Mouse (Mus musculus) embryonic facial prominence, embryonic 14.5 days (tissue): ENCODE results near the gene Ssbp3. TPM values are rescaled to one million over a fixed set of nuclear protein-coding genes. Genes with fewer than 3 reads are reported as not detected.

Experiments used
- ATAC-seq: fragments of 200-750 bp; cut with Nextera tagmentation; 2 replicates; pipeline ENCODE4 v1.8.0; 2017; ENCODE audit warnings: low read depth, moderate number of reproducible peaks, moderate TSS enrichment
- DNase-seq: peaks from one replicate; pipeline ENCODE4 v3.0.0-alpha.2; 2015; ENCODE audit warnings: low spot score
- H3K27ac ChIP-seq: fragments of 300-500 bp; sonication (generic); replicated peaks from 2 replicates; pipeline ENCODE4 v1.5.1; 2014; ENCODE audit warnings: low read depth, mild to moderate bottlenecking, low read length, moderate library complexity
- H3K27me3 ChIP-seq: fragments of 300-500 bp; sonication (generic); replicated peaks from 2 replicates; pipeline ENCODE4 v1.6.1; 2014; ENCODE audit warnings: low read length; ENCODE audit not compliant: control insufficient read depth, insufficient read depth
- H3K36me3 ChIP-seq: fragments of 300-500 bp; sonication (generic); 2 replicates; pipeline ENCODE4 v1.6.1; 2014; ENCODE audit warnings: low read length, mixed read lengths; ENCODE audit not compliant: control insufficient read depth, insufficient read depth
- H3K4me1 ChIP-seq: fragments of 300-500 bp; sonication (generic); 2 replicates; pipeline ENCODE4 v1.6.1; 2014; ENCODE audit warnings: antibody characterized with exemption, low read length; ENCODE audit not compliant: control insufficient read depth, insufficient read depth
- H3K4me2 ChIP-seq: fragments of 300-500 bp; sonication (generic); 2 replicates; pipeline ENCODE4 v1.6.1; 2014; ENCODE audit warnings: low read depth, mild to moderate bottlenecking, low read length, moderate library complexity, mixed read lengths
- H3K4me3 ChIP-seq: fragments of 300-500 bp; sonication (generic); 2 replicates; pipeline ENCODE4 v1.5.1; 2014; ENCODE audit warnings: low read depth, mild to moderate bottlenecking, low read length
- H3K9ac ChIP-seq: fragments of 300-500 bp; sonication (generic); 2 replicates; pipeline ENCODE4 v1.6.1; 2014; ENCODE audit warnings: low read depth, mild to moderate bottlenecking, low read length, moderate library complexity, mixed read lengths
- H3K9me3 ChIP-seq: fragments of 300-500 bp; sonication (generic); 2 replicates; pipeline ENCODE4 v1.6.1; 2016; ENCODE audit warnings: low read length; ENCODE audit not compliant: control insufficient read depth
- WGBS: fragments of 180-500 bp; shearing (Covaris S2); extraction: QIAGEN DNeasy Blood & Tissue Kit; methylation state at CpG from one replicate; pipeline ENCODE4 v1.1.7; 2014; 5-methylcytosine and 5-hydroxymethylcytosine counted together
- polyA plus RNA-seq: library from polyadenylated mRNA; unstranded; fragments of >200 nt; fragmentation: Nextera tagmentation; extraction: Ambion mirVana; gene quantifications from 2 replicates; pipeline ENCODE4 v1.2.1, GENCODE M21; 2014

Ssbp3 gene
- polyA plus RNA-seq, 1 experiment from 2014 or later, result 72.9 TPM

GRCm38 (mm10) chr4:106942491-106942890 is 32.0 kb downstream of the Ssbp3 start:
- H3K27me3 ChIP-seq, result no peaks in the 10 kb centered on the region
- peaks cover 49% of the 10 kb centered on the region for H3K4me1 ChIP-seq
- no peak for DNase-seq
- H3K36me3 ChIP-seq, result peaks cover 22% of the 10 kb centered on the region; the same call in 1 of the 2 replicates
- H3K4me3 ChIP-seq, result no peak overlapping the region
- no peak overlapping the region for H3K4me2 ChIP-seq
- H3K27ac ChIP-seq, result no peak overlapping the region
- no peak overlapping the region for H3K9ac ChIP-seq
- no peak for ATAC-seq
- WGBS, result 83% methylated on average over 4 of the region's 4 CpGs
- H3K9me3 ChIP-seq, result no peaks in the 10 kb centered on the region

GRCm38 (mm10) chr4:106943627-106944026 is 33.1 kb downstream of the Ssbp3 start:
- WGBS, result 82% methylated on average over 2 of the region's 2 CpGs
- H3K9me3 ChIP-seq, result no peaks in the 10 kb centered on the region
- H3K36me3 ChIP-seq, result peaks cover 16% of the 10 kb centered on the region; the same call in 1 of the 2 replicates
- peaks cover 45% of the 10 kb centered on the region for H3K4me1 ChIP-seq
- no peak overlapping the region for H3K4me3 ChIP-seq
- no peak overlapping the region for H3K9ac ChIP-seq
- no peak overlapping the region for H3K4me2 ChIP-seq
- no peak for ATAC-seq
- no peak overlapping the region for H3K27ac ChIP-seq
- no peak for DNase-seq
- H3K27me3 ChIP-seq, result no peaks in the 10 kb centered on the region

- no peak overlapping the region for H3K27ac ChIP-seq
- H3K9ac ChIP-seq, result no peak overlapping the region
- peaks cover 44% of the 10 kb centered on the region for H3K4me1 ChIP-seq
- ATAC-seq (no peak), DNase-seq (no peak)
- WGBS, result 73% methylated on average over 3 of the region's 3 CpGs
- no peaks in the 10 kb centered on the region for H3K27me3 ChIP-seq
- H3K4me2 ChIP-seq, result no peak overlapping the region
- peaks cover 16% of the 10 kb centered on the region; the same call in 1 of the 2 replicates for H3K36me3 ChIP-seq
- no peak overlapping the region for H3K4me3 ChIP-seq
- H3K9me3 ChIP-seq, result no peaks in the 10 kb centered on the region
Measured at GRCm38 (mm10) chr4:106944898-106945297, 34.4 kb downstream of the Ssbp3 start.

GRCm38 (mm10) chr4:106947741-106948140 is 37.2 kb downstream of the Ssbp3 start:
- 0 out of 2 replicates have a peak, but pooled peaks cover 7% of the 10 kb centered on the region for H3K36me3 ChIP-seq
- H3K27ac ChIP-seq, result no peak overlapping the region
- H3K9me3 ChIP-seq, result no peaks in the 10 kb centered on the region
- no peaks in the 10 kb centered on the region for H3K27me3 ChIP-seq
- no peak for ATAC-seq
- no peak for DNase-seq
- H3K4me3 ChIP-seq, result no peak overlapping the region
- H3K4me2 ChIP-seq, result no peak overlapping the region
- H3K4me1 ChIP-seq, result peaks cover 26% of the 10 kb centered on the region
- H3K9ac ChIP-seq, result no peak overlapping the region
- 69% methylated on average over 3 of the region's 3 CpGs for WGBS

DNA sequence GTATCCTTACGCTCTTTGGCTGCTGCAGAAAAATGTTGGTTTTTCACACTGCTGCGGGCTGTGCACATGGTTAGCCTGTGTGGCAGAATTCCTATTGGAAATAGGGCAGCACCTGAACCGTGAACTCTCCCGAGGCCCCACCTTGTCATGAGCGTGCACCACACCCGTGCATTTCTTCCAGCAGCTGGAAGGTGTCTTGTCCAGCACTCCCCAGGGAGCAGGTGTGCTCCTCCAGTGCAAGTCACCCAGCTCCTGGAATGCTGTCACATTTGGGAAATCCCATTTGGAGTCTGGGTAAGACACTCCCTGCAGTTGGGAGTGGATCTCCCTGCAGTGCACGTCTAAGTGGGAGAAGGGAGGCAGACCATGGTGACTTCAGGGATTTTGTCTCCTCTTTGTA is 38.0 kb downstream of the Ssbp3 start:
- H3K4me1 ChIP-seq, result peaks cover 26% of the 10 kb centered on the region
- H3K4me2 ChIP-seq, result no peak overlapping the region
- H3K27me3 ChIP-seq, result no peaks in the 10 kb centered on the region
- DNase-seq (no peak), ATAC-seq (no peak)
- H3K27ac ChIP-seq, result no peak overlapping the region
- no peak overlapping the region for H3K4me3 ChIP-seq
- no peaks in the 10 kb centered on the region for H3K9me3 ChIP-seq
- no peak overlapping the region for H3K9ac ChIP-seq
- WGBS, result 58% methylated on average over 7 of the region's 7 CpGs
- peaks cover under 1% of the 10 kb centered on the region; the same call in 1 of the 2 replicates for H3K36me3 ChIP-seq

GRCm38 (mm10) chr4:106949200-106949599 is 38.7 kb downstream of the Ssbp3 start:
- Histone ChIP-seq H3K9ac (no peak overlapping the region), H3K9me3 (no peaks in the 10 kb centered on the region), H3K4me1 (peaks cover 26% of the 10 kb centered on the region), H3K27ac (0 out of 2 replicates have a peak overlapping the region, but pooled peaks have one; percentile 39), H3K4me2 (no peak overlapping the region), H3K27me3 (no peaks in the 10 kb centered on the region), H3K4me3 (no peak overlapping the region), H3K36me3 (peaks cover 7% of the 10 kb centered on the region; the same call in 1 of the 2 replicates)
- no peak for ATAC-seq
- 53% methylated on average over 6 of the region's 6 CpGs for WGBS
- no peak for DNase-seq

- H3K36me3 ChIP-seq, result peaks cover 11% of the 10 kb centered on the region; the same call in 1 of the 2 replicates
- H3K9ac ChIP-seq, result no peak overlapping the region
- no peaks in the 10 kb centered on the region for H3K27me3 ChIP-seq
- no peak overlapping the region for H3K4me3 ChIP-seq
- ATAC-seq, result no peak
- WGBS, result 80% methylated on average over 4 of the region's 4 CpGs
- H3K4me2 ChIP-seq, result no peak overlapping the region
- no peak for DNase-seq
- H3K27ac ChIP-seq, result no peak overlapping the region
- no peaks in the 10 kb centered on the region for H3K9me3 ChIP-seq
- H3K4me1 ChIP-seq, result peaks cover 24% of the 10 kb centered on the region
Measured at GRCm38 (mm10) chr4:106950801-106951200, 40.3 kb downstream of the Ssbp3 start.

DNA sequence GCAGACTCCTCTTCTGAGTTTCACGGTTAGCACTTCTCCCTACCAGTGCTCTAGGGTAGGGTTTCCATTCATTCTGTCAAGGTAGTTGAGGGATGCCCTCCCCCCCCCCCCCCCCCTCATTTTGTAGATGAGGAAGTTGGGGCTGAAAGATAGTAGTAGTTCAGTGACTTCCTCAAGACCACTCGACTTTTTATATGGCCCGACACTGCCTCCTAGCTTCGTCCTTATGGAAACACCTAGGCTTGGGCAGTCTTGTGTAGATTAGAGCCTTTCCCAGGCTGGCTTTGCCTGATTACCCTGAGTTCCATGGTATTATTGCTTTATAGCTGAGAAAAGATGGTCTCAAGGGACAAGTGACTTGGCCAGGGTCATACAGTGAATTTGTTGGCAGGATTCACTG is 41.0 kb downstream of the Ssbp3 start:
- Histone ChIP-seq H3K27ac (no peak overlapping the region), H3K9me3 (no peaks in the 10 kb centered on the region), H3K9ac (no peak overlapping the region), H3K36me3 (peaks cover 11% of the 10 kb centered on the region; the same call in 1 of the 2 replicates), H3K4me1 (peaks cover 25% of the 10 kb centered on the region), H3K4me3 (no peak overlapping the region), H3K27me3 (no peaks in the 10 kb centered on the region), H3K4me2 (no peak overlapping the region)
- no peak for DNase-seq
- WGBS, result 64% methylated on average over 4 of the region's 4 CpGs
- no peak for ATAC-seq

DNA sequence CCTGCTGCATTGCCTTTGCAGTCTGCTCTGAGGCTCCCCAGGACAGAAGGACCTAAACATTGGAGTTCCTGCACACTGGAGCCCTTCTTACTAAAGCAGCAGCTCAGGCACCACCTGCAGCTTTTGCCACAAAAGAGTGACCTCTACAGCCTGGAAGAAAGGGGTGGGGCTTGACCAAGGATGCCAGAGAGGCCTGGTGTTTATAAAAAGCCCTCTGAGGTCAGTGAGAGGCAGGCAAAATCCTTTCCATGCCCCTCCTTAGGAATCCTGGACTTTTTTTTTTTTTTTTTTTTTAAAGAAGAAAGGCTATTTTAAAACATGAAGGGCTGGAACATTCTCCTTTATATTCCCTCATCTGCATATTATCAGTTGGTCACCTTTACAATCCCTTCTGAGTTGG is 42.7 kb downstream of the Ssbp3 start:
- Histone ChIP-seq H3K9ac (no peak overlapping the region), H3K4me2 (no peak overlapping the region), H3K4me1 (peaks cover 23% of the 10 kb centered on the region), H3K36me3 (peaks cover 11% of the 10 kb centered on the region; the same call in 1 of the 2 replicates), H3K27me3 (no peaks in the 10 kb centered on the region), H3K4me3 (no peak overlapping the region), H3K9me3 (no peaks in the 10 kb centered on the region), H3K27ac (no peak overlapping the region)
- no peak for DNase-seq
- ATAC-seq, result no peak
